Mouse (Mus musculus) neural tube, embryonic 15.5 days (tissue): Measurements from ENCODE around the gene Oit1. TPM values are rescaled to one million over a fixed set of nuclear protein-coding genes. Genes with fewer than 3 reads are reported as not detected.

ENCODE experiments used
- ATAC-seq: fragments of 200-750 bp; cut with Nextera tagmentation; 2 replicates; pipeline ENCODE4 v1.8.0; 2017; ENCODE audit warnings: mild to moderate bottlenecking, moderate TSS enrichment, moderate library complexity; ENCODE audit not compliant: low FRiP score
- H3K27ac ChIP-seq: fragments of 300-500 bp; sonication (generic); replicated peaks from 2 replicates; pipeline ENCODE4 v1.5.1; 2015; ENCODE audit warnings: mild to moderate bottlenecking, inconsistent platforms
- H3K27me3 ChIP-seq: fragments of 300-500 bp; sonication (generic); replicated peaks from 2 replicates; pipeline ENCODE4 v1.6.1; 2015; ENCODE audit warnings: inconsistent platforms
- H3K36me3 ChIP-seq: fragments of 300-500 bp; sonication (generic); 2 replicates; pipeline ENCODE4 v1.6.1; 2015; ENCODE audit warnings: inconsistent platforms
- H3K4me1 ChIP-seq: fragments of 300-500 bp; sonication (generic); 2 replicates; pipeline ENCODE4 v1.6.1; 2015; ENCODE audit warnings: inconsistent platforms
- H3K4me2 ChIP-seq: fragments of 300-500 bp; sonication (generic); 2 replicates; pipeline ENCODE4 v1.6.1; 2015; ENCODE audit warnings: inconsistent platforms, mild to moderate bottlenecking, moderate library complexity
- H3K4me3 ChIP-seq: fragments of 300-500 bp; sonication (generic); replicated peaks from 2 replicates; pipeline ENCODE4 v1.5.1; 2015; ENCODE audit warnings: mild to moderate bottlenecking, inconsistent platforms
- H3K9ac ChIP-seq: fragments of 300-500 bp; sonication (generic); replicated peaks from 2 replicates; pipeline ENCODE4 v1.6.1; 2015; ENCODE audit warnings: mild to moderate bottlenecking, inconsistent platforms
- H3K9me3 ChIP-seq: fragments of 300-500 bp; sonication (generic); replicated peaks from 2 replicates; pipeline ENCODE4 v1.6.1; 2016; ENCODE audit warnings: inconsistent platforms
- WGBS: fragments of 180-500 bp; shearing (Covaris S2); methylation state at CpG from one replicate; pipeline ENCODE4 v1.1.7; 2015; ENCODE audit warnings: mixed read lengths; 5-methylcytosine and 5-hydroxymethylcytosine counted together
- polyA plus RNA-seq: library from polyadenylated mRNA; unstranded; fragments of >200 nt; fragmentation: Nextera tagmentation; extraction: Ambion mirVana; gene quantifications from 2 replicates; pipeline ENCODE4 v1.2.1, GENCODE M21; 2015

Oit1 gene
- polyA plus RNA-seq, 1 experiment from 2014 or later = not detected

DNA sequence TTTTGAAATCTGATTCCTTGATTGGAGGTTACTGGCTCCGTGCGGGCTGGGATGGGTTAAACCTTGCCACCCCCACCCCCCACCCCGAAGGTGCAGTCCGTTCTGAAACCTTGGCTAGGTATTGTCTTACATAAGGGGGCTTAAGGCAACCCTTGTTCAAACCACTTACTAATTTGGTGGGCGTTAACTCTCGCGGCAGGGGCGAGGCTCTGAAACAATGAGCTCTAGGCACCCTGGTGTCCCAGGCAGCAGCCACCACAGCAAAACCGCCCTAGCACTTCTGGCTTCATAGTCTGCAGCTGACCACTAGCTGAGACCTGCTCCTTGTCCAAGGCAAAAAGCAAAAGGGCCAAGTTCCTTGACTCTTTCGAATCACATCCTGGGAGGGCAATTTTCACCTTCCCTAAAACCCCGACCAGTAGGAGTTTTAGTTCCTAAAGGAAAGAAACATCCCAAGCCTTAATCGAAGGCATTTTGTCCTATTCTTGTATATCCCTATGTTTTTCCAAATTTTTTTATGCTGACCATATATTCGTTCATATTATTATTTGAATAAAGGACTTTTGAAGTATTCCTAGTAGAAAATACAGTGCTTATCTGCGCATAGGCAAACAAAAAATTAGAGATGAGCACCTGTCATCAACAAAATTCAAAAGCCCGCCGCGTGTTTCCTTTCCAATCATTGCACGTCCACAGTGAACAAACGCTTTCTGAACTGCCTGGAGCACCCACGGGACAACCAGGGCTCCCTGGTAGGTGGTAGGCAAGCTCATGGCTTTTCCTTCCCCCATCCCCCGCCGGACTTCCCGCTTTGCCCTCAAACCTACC is 62.0 kb downstream of the Oit1 start:
- Histone ChIP-seq H3K4me2 (peak overlapping the region; percentile 62), H3K9me3 (no peaks in the 10 kb centered on the region), H3K36me3 (no peaks in the 10 kb centered on the region), H3K4me1 (peaks cover 17% of the 10 kb centered on the region), H3K9ac (0 out of 2 replicates have a peak overlapping the region, but pooled peaks have one; percentile 30), H3K27me3 (peaks cover 53% of the 10 kb centered on the region), H3K27ac (no peak overlapping the region), H3K4me3 (peak overlapping the region; percentile 34)
- 3% methylated on average over 23 of the region's 23 CpGs for WGBS
- no peak for ATAC-seq

DNA sequence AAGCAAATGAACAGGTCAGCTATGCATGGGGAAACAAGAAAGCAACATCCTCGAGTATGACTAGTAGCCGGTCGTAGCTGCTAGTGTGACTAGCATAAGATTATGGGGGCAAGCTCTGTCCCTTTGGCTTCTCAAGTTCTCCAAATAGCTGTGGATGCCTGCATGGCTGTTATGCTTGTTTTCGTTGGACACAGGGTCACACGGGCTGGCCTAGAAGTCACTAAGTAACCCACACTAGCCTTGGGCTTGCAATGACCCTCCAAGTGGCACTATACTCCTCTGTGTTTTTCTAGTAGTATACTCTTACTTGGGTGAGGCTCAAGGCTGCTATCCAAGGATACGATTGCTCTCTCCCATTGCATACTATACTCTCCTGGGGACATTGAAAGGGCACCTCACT is 63.4 kb downstream of the Oit1 start:
- H3K36me3 ChIP-seq = no peaks in the 10 kb centered on the region
- H3K4me2 ChIP-seq = no peak overlapping the region
- ATAC-seq = no peak
- H3K4me1 ChIP-seq = peaks cover 17% of the 10 kb centered on the region
- peaks cover 53% of the 10 kb centered on the region for H3K27me3 ChIP-seq
- no peak overlapping the region for H3K9ac ChIP-seq
- H3K9me3 ChIP-seq = no peaks in the 10 kb centered on the region
- no peak overlapping the region for H3K4me3 ChIP-seq
- no peak overlapping the region for H3K27ac ChIP-seq
- whole genome bisulfite sequencing = 77% methylated on average over 6 of the region's 6 CpGs

DNA sequence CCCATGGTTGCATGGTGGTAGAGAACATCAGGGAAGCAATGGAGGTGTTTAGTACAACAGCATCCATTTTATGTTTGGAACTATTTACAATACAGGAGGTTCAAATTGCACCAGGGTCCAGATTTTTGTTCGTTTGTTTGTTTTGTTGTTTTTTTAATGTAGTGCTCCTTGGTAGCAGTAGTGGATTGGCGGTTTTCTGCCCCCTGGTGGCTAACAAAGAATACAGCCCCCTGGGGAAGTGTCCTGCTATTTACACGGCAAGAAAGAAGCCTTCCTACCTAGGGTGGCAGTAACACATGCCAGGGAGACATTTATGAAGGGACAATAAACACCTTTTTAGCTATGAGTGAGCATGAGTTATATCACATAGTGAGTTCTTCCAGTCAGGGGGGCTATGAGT is 64.0 kb downstream of the Oit1 start:
- Histone ChIP-seq H3K27ac (no peak overlapping the region), H3K4me1 (peaks cover 22% of the 10 kb centered on the region), H3K4me3 (no peak overlapping the region), H3K27me3 (peaks cover 50% of the 10 kb centered on the region), H3K4me2 (no peak overlapping the region), H3K36me3 (no peaks in the 10 kb centered on the region), H3K9ac (no peak overlapping the region), H3K9me3 (no peaks in the 10 kb centered on the region)
- 13% methylated on average over 3 of the region's 3 CpGs for WGBS
- no peak for ATAC-seq

DNA sequence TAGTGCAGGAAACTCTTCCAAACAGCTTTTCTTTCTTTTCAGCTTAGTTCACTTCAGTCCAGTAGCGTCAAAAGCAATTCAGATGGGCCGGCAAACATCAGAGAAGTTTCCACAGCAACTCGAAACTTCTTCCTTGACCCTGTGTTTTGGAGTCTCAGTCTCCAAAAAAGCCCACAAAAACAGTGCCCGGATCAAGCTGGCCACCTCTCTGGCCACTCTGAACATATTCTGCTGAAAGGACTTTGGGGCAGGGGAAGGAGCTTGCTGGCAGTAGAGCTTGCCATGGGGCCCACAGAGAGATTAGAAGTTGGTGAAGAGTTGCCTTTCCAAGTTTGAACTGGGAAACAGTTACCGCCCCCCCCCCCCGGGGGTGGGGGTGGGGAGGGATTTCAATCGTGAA is 64.7 kb downstream of the Oit1 start:
- Histone ChIP-seq H3K27me3 (peaks cover 45% of the 10 kb centered on the region), H3K9ac (no peak overlapping the region), H3K9me3 (no peaks in the 10 kb centered on the region), H3K4me3 (no peak overlapping the region), H3K27ac (no peak overlapping the region), H3K4me1 (peaks cover 23% of the 10 kb centered on the region), H3K36me3 (no peaks in the 10 kb centered on the region), H3K4me2 (no peak overlapping the region)
- no peak for ATAC-seq
- 30% methylated on average over 7 of the region's 7 CpGs for WGBS

DNA sequence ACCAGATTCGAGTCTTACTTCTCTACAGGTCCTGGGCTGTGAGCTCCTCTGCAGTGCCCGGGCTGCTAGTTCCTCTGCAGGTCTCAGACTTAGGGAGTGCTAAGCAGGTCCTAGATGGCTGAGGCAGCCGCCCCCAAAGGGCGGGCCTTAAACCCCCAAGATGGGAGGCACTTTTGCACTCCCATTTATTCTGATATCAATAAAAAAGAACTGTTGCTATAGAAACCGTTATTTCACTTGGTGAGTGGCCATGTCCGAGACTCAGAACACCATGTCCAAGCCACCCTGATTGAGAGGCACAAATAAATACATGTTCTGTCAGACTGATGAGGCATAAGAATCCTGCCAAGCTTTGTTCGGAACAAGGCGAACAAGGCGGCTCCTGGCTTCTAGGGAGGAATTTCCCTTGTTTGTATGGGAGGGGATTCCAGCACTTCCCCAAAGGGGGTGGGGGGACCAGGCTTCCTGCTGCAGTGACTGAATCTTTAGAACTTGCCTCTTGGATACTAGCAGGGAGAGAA is 68.9 kb downstream of the Oit1 start:
- 13% methylated on average over 9 of the region's 9 CpGs for WGBS

DNA sequence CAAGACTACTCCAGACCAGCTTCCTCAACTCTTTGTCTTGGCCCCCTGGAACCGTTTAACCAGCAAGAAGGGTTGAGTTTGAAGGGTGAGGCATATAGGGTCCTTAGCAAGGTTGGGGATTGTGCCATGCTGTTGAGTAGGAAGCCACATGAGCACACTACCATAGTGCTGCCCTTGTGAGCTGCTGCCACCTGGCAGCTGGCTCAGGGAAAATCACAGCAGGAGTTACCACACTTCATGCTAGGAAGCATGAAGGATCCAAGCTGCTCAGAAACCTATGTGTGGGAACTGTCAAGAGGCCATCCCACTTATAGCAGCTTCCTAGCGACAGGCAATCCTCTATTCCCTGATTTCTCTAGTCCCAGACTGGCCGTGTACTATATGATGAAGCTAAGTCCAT is 69.9 kb downstream of the Oit1 start:
- WGBS = 67% methylated on average over 3 of the region's 3 CpGs
- no peak for ATAC-seq

More for the DNA sequence above, 68.9 kb downstream of the Oit1 start:
- no peaks in the 10 kb centered on the region for H3K36me3 ChIP-seq
- 0 out of 2 replicates have a peak, but pooled peaks cover 7% of the 10 kb centered on the region for H3K4me1 ChIP-seq
- ATAC-seq = no peak
- H3K4me2 ChIP-seq = peak overlapping the region; percentile 6; the same call in 1 of the 2 replicates
- H3K27me3 ChIP-seq = peaks cover 12% of the 10 kb centered on the region
- no peak overlapping the region for H3K4me3 ChIP-seq
- no peak overlapping the region for H3K27ac ChIP-seq
- no peaks in the 10 kb centered on the region for H3K9me3 ChIP-seq
- H3K9ac ChIP-seq = no peak overlapping the region

DNA sequence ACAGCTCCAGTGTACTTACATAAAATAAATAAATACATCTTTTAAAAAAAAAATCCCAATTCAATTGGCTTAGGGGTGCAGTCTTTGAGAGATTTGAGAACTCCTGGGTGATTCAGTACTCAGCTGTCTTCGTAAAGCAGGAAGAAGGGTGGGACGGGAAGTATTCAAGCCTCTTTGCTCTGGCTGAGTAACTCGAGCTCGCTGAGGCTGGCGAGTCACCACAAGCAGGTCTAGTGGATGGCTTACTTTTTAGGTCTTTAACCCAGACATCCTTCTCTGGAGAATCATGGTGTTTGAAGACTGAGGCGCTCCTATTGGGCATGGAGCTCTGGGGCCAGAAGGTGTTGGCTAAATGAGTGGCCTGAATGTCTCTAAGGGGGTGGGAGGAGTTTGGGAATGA is 71.7 kb downstream of the Oit1 start:
- Histone ChIP-seq H3K27ac (no peak overlapping the region), H3K9me3 (no peaks in the 10 kb centered on the region), H3K4me3 (no peak overlapping the region), H3K27me3 (0 out of 2 replicates have a peak, but pooled peaks cover 7% of the 10 kb centered on the region), H3K4me1 (0 out of 2 replicates have a peak, but pooled peaks cover 7% of the 10 kb centered on the region), H3K9ac (no peak overlapping the region), H3K36me3 (no peaks in the 10 kb centered on the region), H3K4me2 (no peak overlapping the region)
- 85% methylated on average over 6 of the region's 6 CpGs for WGBS
- ATAC-seq = no peak

More for the DNA sequence above, 69.9 kb downstream of the Oit1 start:
- no peak overlapping the region for H3K4me2 ChIP-seq
- H3K4me1 ChIP-seq = 0 out of 2 replicates have a peak, but pooled peaks cover 7% of the 10 kb centered on the region
- 0 out of 2 replicates have a peak, but pooled peaks cover 10% of the 10 kb centered on the region for H3K27me3 ChIP-seq
- no peak overlapping the region for H3K27ac ChIP-seq
- no peaks in the 10 kb centered on the region for H3K36me3 ChIP-seq
- H3K4me3 ChIP-seq = no peak overlapping the region
- no peaks in the 10 kb centered on the region for H3K9me3 ChIP-seq
- no peak overlapping the region for H3K9ac ChIP-seq

DNA sequence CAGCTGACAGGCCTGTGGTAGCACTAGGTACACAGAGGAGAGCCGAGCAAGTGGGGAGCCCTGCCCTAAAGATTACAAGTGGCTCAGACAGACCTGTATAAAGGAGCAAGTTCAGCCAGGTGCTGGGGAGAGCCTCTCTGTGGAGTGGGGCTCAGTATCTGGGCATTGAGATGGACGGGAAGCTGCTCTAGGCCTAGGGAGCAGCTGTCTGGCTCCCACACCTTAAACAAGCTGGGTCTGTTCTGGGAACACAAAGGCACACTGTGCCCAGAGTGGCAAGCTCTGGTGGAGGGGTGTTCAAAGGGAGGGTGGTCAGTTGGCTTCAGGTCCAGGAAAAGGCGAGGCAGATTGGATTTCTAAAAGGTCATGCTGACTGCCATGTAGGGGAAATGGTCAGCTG is 73.5 kb downstream of the Oit1 start:
- no peak overlapping the region for H3K27ac ChIP-seq
- no peak overlapping the region for H3K4me3 ChIP-seq
- H3K4me2 ChIP-seq = no peak overlapping the region
- H3K27me3 ChIP-seq = 0 out of 2 replicates have a peak, but pooled peaks cover 7% of the 10 kb centered on the region
- no peak overlapping the region for H3K9ac ChIP-seq
- no peaks in the 10 kb centered on the region for H3K36me3 ChIP-seq
- ATAC-seq = no peak
- WGBS = 64% methylated on average over 3 of the region's 3 CpGs
- H3K9me3 ChIP-seq = no peaks in the 10 kb centered on the region
- H3K4me1 ChIP-seq = 0 out of 2 replicates have a peak, but pooled peaks cover 6% of the 10 kb centered on the region

DNA sequence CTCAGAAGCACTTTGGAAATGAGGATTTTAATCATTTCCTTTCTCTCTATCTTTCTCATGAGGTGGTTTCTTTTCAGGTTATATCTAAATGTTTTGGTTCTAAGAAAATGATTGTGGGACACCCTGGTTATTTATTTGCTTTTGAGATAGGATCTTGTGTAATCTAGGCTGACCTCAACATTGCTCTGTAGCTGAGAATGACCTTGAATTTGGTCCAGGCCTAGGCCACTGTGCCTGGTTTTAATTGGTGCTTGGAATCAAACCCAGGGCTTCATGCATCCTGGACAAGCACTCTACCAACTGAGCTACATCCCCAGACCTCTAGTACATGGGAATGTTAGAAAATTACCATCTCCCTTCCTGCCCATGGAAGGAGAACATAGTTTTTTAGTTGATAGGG is 74.5 kb downstream of the Oit1 start:
- no peaks in the 10 kb centered on the region for H3K36me3 ChIP-seq
- no peak for ATAC-seq
- no peaks in the 10 kb centered on the region for H3K4me1 ChIP-seq
- H3K9ac ChIP-seq = no peak overlapping the region
- H3K4me2 ChIP-seq = no peak overlapping the region
- H3K4me3 ChIP-seq = no peak overlapping the region
- H3K9me3 ChIP-seq = no peaks in the 10 kb centered on the region
- 0 out of 2 replicates have a peak, but pooled peaks cover 7% of the 10 kb centered on the region for H3K27me3 ChIP-seq
- H3K27ac ChIP-seq = no peak overlapping the region

DNA sequence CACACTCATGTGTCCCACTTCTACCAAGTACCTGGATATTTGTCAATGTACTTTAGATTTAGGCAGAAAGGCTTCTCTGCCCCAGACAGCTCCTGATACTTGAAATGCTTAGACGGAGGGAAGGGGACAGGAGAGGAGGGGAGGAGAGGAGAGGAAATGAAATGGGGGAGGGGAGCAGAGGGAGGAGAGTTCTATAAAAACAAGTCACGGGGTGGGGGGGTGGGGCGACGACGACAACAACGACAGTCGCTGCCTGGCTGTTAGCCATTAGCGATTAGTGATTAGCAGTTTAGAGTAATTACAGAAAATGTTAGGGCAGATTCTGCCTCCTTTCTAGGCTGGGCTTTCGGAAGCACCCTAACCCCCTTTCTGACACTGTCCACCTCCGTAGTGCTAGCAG is 75.9 kb downstream of the Oit1 start:
- no peak overlapping the region for H3K4me2 ChIP-seq
- no peak overlapping the region for H3K9ac ChIP-seq
- H3K27ac ChIP-seq = no peak overlapping the region
- 10% methylated on average over 10 of the region's 10 CpGs for WGBS
- H3K9me3 ChIP-seq = no peaks in the 10 kb centered on the region
- no peak for ATAC-seq
- H3K36me3 ChIP-seq = no peaks in the 10 kb centered on the region
- H3K27me3 ChIP-seq = no peaks in the 10 kb centered on the region
- H3K4me3 ChIP-seq = no peak overlapping the region
- H3K4me1 ChIP-seq = no peaks in the 10 kb centered on the region

DNA sequence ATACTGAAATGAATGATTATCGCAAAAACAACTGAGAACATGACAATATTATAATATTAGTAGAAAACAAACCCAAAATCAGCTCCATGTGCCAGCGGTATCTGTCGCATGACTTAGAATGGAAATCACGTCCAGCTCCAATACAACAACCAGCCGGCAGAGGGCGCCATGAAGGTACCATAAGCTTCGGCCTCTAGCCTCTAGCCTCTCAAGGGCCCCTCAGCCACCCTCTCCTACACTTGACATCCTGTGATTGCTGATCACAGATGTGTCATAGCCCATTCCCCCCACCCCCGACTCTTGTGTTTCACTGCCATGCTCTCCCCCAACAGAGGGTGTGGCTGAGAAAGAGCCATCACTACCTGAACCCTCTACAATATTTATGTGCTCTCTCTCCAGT is 78.3 kb downstream of the Oit1 start:
- H3K27ac ChIP-seq = no peak overlapping the region
- 21% methylated on average over 8 of the region's 8 CpGs for WGBS

More for the DNA sequence above, 78.3 kb downstream of the Oit1 start:
- H3K4me3 ChIP-seq = no peak overlapping the region
- no peaks in the 10 kb centered on the region for H3K9me3 ChIP-seq
- no peaks in the 10 kb centered on the region for H3K36me3 ChIP-seq
- H3K27me3 ChIP-seq = no peaks in the 10 kb centered on the region
- H3K4me1 ChIP-seq = no peaks in the 10 kb centered on the region
- no peak for ATAC-seq
- no peak overlapping the region for H3K9ac ChIP-seq
- no peak overlapping the region for H3K4me2 ChIP-seq
